In genomic region chr3:88133187-88133771, GRCm38 (mm10) we compare ENCODE assay signal across 9 mouse cellular contexts. TPM values are rescaled to one million over a fixed set of nuclear protein-coding genes. Genes with fewer than 3 reads are reported as not detected.
DNase-seq lines count a peak whose midpoint lies in the region; ATAC-seq lines count a peak whose summit lies in the region.
"Had no signal": no experiment of that assay in that cellular context is flagged by ENCODE, and none has a peak within 500 bp of the region (broad histone marks: within the 10 kb centered on the region; RNA-seq: fewer than 3 reads in every experiment).

No protein-coding gene starts in this region.

- no peak for ATAC-seq in lung, embryonic 16.5 days (ENCODE audit: low read depth)
- ATAC-seq in heart, embryonic 14.5 days (ENCODE audit: insufficient number of reproducible peaks, insufficient read depth, low FRiP score, low read depth): peak; percentile 55

- H3K9ac ChIP-seq in lung, embryonic 16.5 days (ENCODE audit: low read length): peak overlapping the region; percentile 22; the same call in 1 of the 2 replicates
- peak overlapping the region; percentile 68 for H3K9ac ChIP-seq in heart, embryonic 14.5 days (ENCODE audit: low read length)

- H3K27ac ChIP-seq in lung, embryonic 16.5 days (ENCODE audit: low read length): peak overlapping the region; percentile 48
- peak overlapping the region; percentile 92 to 93 for H3K27ac ChIP-seq in heart, embryonic 14.5 days (replicated peaks in 1 of 2; ENCODE audit: control insufficient read depth in 1 of 2, insufficient read depth in 1 of 2, low read depth in 2 of 2, low read length in 2 of 2)

- H3K36me3 ChIP-seq in lung, embryonic 16.5 days (ENCODE audit: control insufficient read depth, insufficient read depth, low read length): no peaks in the 10 kb centered on the region
- no peaks in the 10 kb centered on the region for H3K36me3 ChIP-seq in heart, embryonic 14.5 days (ENCODE audit: control insufficient read depth, insufficient read depth, low read length)

- WGBS in lung, embryonic 16.5 days: 34% methylated on average over 4 of the region's 4 CpGs
- 10% methylated on average over 4 of the region's 4 CpGs for WGBS in heart, embryonic 14.5 days

- H3K27me3 ChIP-seq in lung, embryonic 16.5 days (ENCODE audit: control insufficient read depth, insufficient read depth, low read depth, low read length): no peaks in the 10 kb centered on the region
- H3K27me3 ChIP-seq in heart, embryonic 14.5 days (ENCODE audit: control insufficient read depth, insufficient read depth, low read length): no peaks in the 10 kb centered on the region

- no peak overlapping the region for H3K4me2 ChIP-seq in lung, embryonic 16.5 days (ENCODE audit: low read depth, low read length)
- H3K4me2 ChIP-seq in heart, embryonic 14.5 days (ENCODE audit: low read length): peak overlapping the region; percentile 63

- H3K9me3 ChIP-seq in lung, embryonic 16.5 days (ENCODE audit: control insufficient read depth, low read length): no peaks in the 10 kb centered on the region
- no peaks in the 10 kb centered on the region for H3K9me3 ChIP-seq in heart, embryonic 14.5 days (ENCODE audit: control insufficient read depth, low read length)

- H3K4me3 ChIP-seq in lung, embryonic 16.5 days (ENCODE audit: low read length): no peak overlapping the region
- H3K4me3 ChIP-seq in heart, embryonic 14.5 days (ENCODE audit: control insufficient read depth in 1 of 2, insufficient read depth in 1 of 2, low read depth in 1 of 2, low read length in 2 of 2): peak overlapping the region; percentile 6 to 13

- no peak for DNase-seq in lung, adult 18-20 months
- DNase-seq in cerebellum, postnatal 14 days: peak; percentile 90 to 95
- peak; percentile 59 for DNase-seq in thymus, postnatal 0 days (ENCODE audit: low spot score)
- DNase-seq in embryo, embryonic 11 days: no peak
- no peak for DNase-seq in frontal cortex, postnatal 14 days (ENCODE audit: low spot score in 2 of 2)
- DNase-seq in kidney, adult 9 months: no peak

- H3K4me1 ChIP-seq in lung, embryonic 16.5 days (replicated peaks; ENCODE audit: control insufficient read depth, insufficient read depth, low read length): peaks cover 6% of the 10 kb centered on the region
- H3K4me1 ChIP-seq in heart, embryonic 14.5 days (ENCODE audit: control insufficient read depth in 2 of 2, insufficient read depth in 2 of 2, low read length in 2 of 2): peaks cover 23 to 35% of the 10 kb centered on the region in 2 experiments

RNA-seq across cellular contexts. Expression of gene Mef2d, which starts 8.9 kb away (rescaled TPM):
- 19.9 and 22.9 TPM in 2 replicates for polyA plus RNA-seq in lung, embryonic 16.5 days (2015; fragmentation: Nextera tagmentation; extraction: Ambion mirVana)
- polyA plus RNA-seq in heart, embryonic 14.5 days (2014; fragmentation: Nextera tagmentation; extraction: Ambion mirVana): 52.1 and 52.7 TPM in 2 replicates
- polyA plus RNA-seq in thymus, postnatal 0 days (2015; fragmentation: Nextera tagmentation; extraction: Ambion mirVana): 32.0 and 32.2 TPM in 2 replicates

RNA-seq across cellular contexts. Expression of gene Iqgap3, which starts 51.5 kb away (rescaled TPM):
- polyA plus RNA-seq in lung, embryonic 16.5 days (2015; fragmentation: Nextera tagmentation; extraction: Ambion mirVana): 23.4 and 26.9 TPM in 2 replicates
- 22.8 and 26.4 TPM in 2 replicates for polyA plus RNA-seq in heart, embryonic 14.5 days (2014; fragmentation: Nextera tagmentation; extraction: Ambion mirVana)
- 5.8 and 6.1 TPM in 2 replicates for polyA plus RNA-seq in thymus, postnatal 0 days (2015; fragmentation: Nextera tagmentation; extraction: Ambion mirVana)

RNA-seq across cellular contexts. Expression of gene Ttc24, which starts 55.2 kb away (rescaled TPM):
- polyA plus RNA-seq in lung, embryonic 16.5 days (2015; fragmentation: Nextera tagmentation; extraction: Ambion mirVana): not detected in 2 replicates
- not detected in 2 replicates for polyA plus RNA-seq in heart, embryonic 14.5 days (2014; fragmentation: Nextera tagmentation; extraction: Ambion mirVana)
- 0.69 and 0.76 TPM in 2 replicates for polyA plus RNA-seq in thymus, postnatal 0 days (2015; fragmentation: Nextera tagmentation; extraction: Ambion mirVana)
- polyA plus RNA-seq: neural tube, embryonic 14.5 days had no signal

Comparison
In these comparisons a context has a peak if more than half of its experiments do, and no peak if none do; other contexts are left out.
1. DNase-seq: peak in cerebellum, postnatal 14 days (2 of 2) and thymus, postnatal 0 days (single experiment); none in lung, adult 18-20 months (0 of 2), embryo, embryonic 11 days (single experiment), frontal cortex, postnatal 14 days (0 of 2) and kidney, adult 9 months (single experiment).